Mouse (Mus musculus) liver, embryonic 15.5 days (tissue): ENCODE measurements around the gene Map2k3. TPM values are rescaled to one million over a fixed set of nuclear protein-coding genes. Genes with fewer than 3 reads are reported as not detected.

Experiments
- ATAC-seq: fragments of 200-750 bp; cut with Nextera tagmentation; 2 replicates; pipeline ENCODE4 v1.8.0; 2017; ENCODE audit warnings: moderate number of reproducible peaks, mild to moderate bottlenecking, moderate library complexity; ENCODE audit not compliant: insufficient read depth
- H3K27ac ChIP-seq: fragments of 300-500 bp; sonication (generic); replicated peaks from 2 replicates; pipeline ENCODE4 v1.5.1; 2015; ENCODE audit warnings: mild to moderate bottlenecking, inconsistent platforms
- H3K27me3 ChIP-seq: fragments of 300-500 bp; sonication (generic); 2 replicates; pipeline ENCODE4 v1.6.1; 2015; ENCODE audit warnings: mild to moderate bottlenecking, inconsistent platforms
- H3K36me3 ChIP-seq: fragments of 300-500 bp; sonication (generic); replicated peaks from 2 replicates; pipeline ENCODE4 v1.6.1; 2015; ENCODE audit warnings: moderate library complexity, mild to moderate bottlenecking, inconsistent platforms
- H3K4me1 ChIP-seq: fragments of 300-500 bp; sonication (generic); replicated peaks from 2 replicates; pipeline ENCODE4 v1.6.1; 2015; ENCODE audit warnings: inconsistent platforms
- H3K4me2 ChIP-seq: fragments of 300-500 bp; sonication (generic); 2 replicates; pipeline ENCODE4 v1.6.1; 2015; ENCODE audit warnings: moderate library complexity, mild to moderate bottlenecking, inconsistent platforms
- H3K4me3 ChIP-seq: fragments of 300-500 bp; sonication (generic); replicated peaks from 2 replicates; pipeline ENCODE4 v1.5.1; 2015; ENCODE audit warnings: mild to moderate bottlenecking, inconsistent platforms
- H3K9ac ChIP-seq: fragments of 300-500 bp; sonication (generic); 2 replicates; pipeline ENCODE4 v1.6.1; 2015; ENCODE audit warnings: moderate library complexity, mild to moderate bottlenecking, inconsistent platforms
- H3K9me3 ChIP-seq: fragments of 300-500 bp; sonication (generic); replicated peaks from 2 replicates; pipeline ENCODE4 v1.6.1; 2016; ENCODE audit warnings: inconsistent platforms
- WGBS: fragments of 180-500 bp; shearing (Covaris S2); methylation state at CpG from one replicate; pipeline ENCODE4 v1.1.7; 2015; ENCODE audit warnings: mixed read lengths; ENCODE audit not compliant: insufficient replicate concordance; 5-methylcytosine and 5-hydroxymethylcytosine counted together
- polyA plus RNA-seq: library from polyadenylated mRNA; unstranded; fragments of >200 nt; fragmentation: Nextera tagmentation; extraction: Ambion mirVana; gene quantifications from 2 replicates; pipeline ENCODE4 v1.2.1, GENCODE M21; 2015

Gene Map2k3
- polyA plus RNA-seq, 1 experiment from 2014 or later = 142 TPM

DNA sequence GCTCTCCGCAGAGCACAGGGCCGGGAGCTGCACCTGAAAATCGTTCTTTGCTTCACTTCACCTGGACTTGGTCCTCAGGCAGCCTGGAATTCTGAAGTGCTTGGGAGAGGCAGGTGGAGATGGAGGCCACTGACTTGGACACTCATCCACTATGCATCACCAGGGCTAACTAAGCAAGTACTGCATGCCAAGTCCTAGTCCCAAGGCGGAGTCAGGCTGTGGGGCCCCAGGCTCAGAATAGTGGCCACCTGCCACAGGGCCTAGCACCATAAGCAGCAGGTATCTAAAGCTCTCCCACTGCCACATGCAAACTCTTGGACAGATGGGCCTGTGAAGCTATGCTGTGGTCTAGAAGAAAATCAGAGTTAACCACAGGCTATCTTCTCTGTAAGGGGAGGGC, 25.4 kb upstream of the Map2k3 start:
- no peak for ATAC-seq
- Histone ChIP-seq H3K4me2 (no peak overlapping the region), H3K36me3 (peaks cover 28% of the 10 kb centered on the region), H3K4me3 (no peak overlapping the region), H3K27ac (no peak overlapping the region), H3K4me1 (peaks cover 5% of the 10 kb centered on the region), H3K27me3 (no peaks in the 10 kb centered on the region), H3K9me3 (no peaks in the 10 kb centered on the region), H3K9ac (no peak overlapping the region)
- 79% methylated on average over 4 of the region's 4 CpGs for WGBS

DNA sequence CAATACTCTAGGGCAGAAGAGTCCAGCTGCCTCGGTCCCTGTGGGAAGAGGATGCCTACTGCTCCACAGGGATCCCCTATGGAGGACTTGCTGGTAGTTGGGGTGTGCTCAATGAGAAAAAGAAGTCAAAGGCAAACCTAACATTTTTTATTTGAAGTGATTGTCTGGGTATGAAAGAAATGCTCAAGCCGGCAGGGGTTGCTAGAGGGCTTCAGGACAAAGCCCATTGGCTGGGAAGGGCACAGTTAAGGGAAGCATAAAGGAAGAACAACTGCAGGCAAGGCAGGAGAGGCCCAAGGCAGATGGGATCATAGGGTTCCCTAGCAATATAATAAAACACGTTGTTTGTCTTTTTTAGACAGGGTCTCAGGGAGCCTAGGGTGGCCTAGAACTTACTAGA, 23.8 kb upstream of the Map2k3 start:
- no peaks in the 10 kb centered on the region for H3K27me3 ChIP-seq
- H3K4me3 ChIP-seq = no peak overlapping the region
- H3K9ac ChIP-seq = no peak overlapping the region
- ATAC-seq = no peak
- no peak overlapping the region for H3K27ac ChIP-seq
- H3K4me1 ChIP-seq = peaks cover 22% of the 10 kb centered on the region
- WGBS = 64% methylated on average over 3 of the region's 3 CpGs
- H3K36me3 ChIP-seq = peaks cover 28% of the 10 kb centered on the region
- H3K9me3 ChIP-seq = no peaks in the 10 kb centered on the region
- no peak overlapping the region for H3K4me2 ChIP-seq

DNA sequence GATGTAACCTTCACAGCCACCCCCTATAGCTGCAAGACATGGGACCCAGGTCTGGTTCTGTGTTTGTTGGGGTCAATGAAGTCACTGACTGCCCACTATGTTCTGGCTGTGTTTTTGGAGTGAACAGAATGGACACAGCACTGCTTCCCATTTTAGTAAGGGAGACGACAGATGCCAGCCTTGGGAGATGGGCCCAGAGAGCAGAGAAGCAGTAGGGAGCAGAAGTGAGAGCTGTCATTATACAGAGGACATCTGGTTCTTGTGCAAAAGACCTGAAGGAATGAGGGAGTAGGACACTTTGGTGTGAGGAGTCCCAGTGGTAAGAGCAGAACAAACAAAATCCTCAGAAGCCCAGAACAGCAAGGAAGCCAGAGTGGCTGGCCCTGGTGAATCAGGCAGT, 22.2 kb upstream of the Map2k3 start:
- Histone ChIP-seq H3K9ac (no peak overlapping the region), H3K4me1 (peaks cover 30% of the 10 kb centered on the region), H3K4me3 (no peak overlapping the region), H3K36me3 (peaks cover 22% of the 10 kb centered on the region), H3K9me3 (no peaks in the 10 kb centered on the region), H3K27me3 (no peaks in the 10 kb centered on the region), H3K4me2 (no peak overlapping the region), H3K27ac (no peak overlapping the region)
- 78% methylated on average over 1 of the region's 1 CpGs for WGBS
- ATAC-seq = no peak

DNA sequence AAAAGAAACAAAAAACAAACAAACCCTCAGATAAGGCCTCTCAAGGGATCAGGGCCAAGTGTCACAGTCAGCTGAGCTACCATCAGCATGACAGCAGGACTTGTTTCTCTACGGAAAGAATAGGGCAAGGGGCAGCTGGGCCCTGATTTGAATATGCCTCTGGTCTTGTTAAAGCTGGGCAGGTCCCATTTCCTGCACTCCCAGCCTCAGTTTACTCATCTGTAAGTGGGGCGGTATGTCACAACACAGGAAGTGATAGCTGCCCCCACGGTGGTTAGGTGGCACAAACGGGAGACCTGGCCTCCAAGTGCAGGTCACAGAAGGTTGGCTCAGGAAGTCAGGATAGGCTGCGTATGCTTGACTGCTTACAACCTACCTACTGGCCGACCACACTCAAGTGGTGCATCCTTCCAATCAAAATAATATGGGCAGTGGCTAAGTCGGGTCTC, 19.3 kb upstream of the Map2k3 start:
- WGBS = 27% methylated on average over 7 of the region's 7 CpGs
- Histone ChIP-seq H3K9ac (peak overlapping the region; percentile 92), H3K4me2 (peak overlapping the region; percentile 91), H3K9me3 (no peaks in the 10 kb centered on the region), H3K4me1 (peaks cover 55% of the 10 kb centered on the region), H3K27ac (peak overlapping the region; percentile 92), H3K36me3 (no peaks in the 10 kb centered on the region), H3K27me3 (no peaks in the 10 kb centered on the region), H3K4me3 (peak overlapping the region; percentile 97)
- no peak for ATAC-seq

DNA sequence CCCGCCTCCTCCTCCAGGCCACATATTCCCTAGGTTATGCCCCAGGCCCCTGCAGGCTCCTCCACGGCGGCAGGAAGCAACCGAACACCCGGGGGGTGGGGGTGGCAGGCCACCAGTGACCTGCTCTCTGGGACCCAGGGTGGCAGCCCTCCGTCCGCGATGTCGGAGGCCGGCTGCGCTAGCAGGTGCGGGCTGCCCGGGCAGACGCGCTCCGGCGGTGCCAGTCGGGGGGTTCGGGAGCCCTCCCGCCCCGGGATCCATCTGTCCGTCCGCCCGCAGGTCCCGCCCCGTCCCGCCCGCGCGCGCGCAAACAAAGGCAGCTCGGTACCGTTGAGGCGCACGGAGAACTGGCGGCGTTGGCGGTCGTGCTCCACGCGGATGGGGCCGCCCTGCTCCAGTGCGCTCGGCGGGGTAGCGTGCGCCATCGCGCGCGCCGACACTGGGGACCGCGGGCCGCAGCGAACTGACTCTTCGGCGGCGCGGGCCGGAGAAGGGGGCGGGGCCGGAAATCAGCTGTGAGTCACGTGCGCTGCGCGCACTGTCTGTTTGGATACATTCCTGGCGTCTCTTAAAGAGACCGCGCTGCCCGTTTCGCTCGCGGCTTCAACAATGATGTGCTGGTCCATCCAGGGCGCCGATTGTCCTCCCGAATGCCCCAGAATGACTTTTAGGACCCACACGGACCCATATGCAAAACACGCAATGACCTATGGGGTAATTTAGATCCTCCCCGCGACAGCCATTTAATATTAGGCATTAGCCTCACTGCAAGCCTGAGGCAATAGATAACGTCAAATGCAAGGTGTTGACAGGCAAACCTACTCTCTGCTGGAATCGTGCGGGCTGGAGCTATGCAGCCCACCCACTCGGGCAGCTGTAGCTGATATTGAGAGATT, 18.3 kb upstream of the Map2k3 start:
- H3K4me1 ChIP-seq = peaks cover 61% of the 10 kb centered on the region
- WGBS = under 1% methylated on average over 86 of the region's 86 CpGs

GRCm38 (mm10) chr11:60914491-60914890, 17.3 kb upstream of the Map2k3 start, which contains the start of gene Natd1:
TSS of gene Natd1 (minus strand) at chr11:60914750.
- H3K4me3 ChIP-seq = peak within 1 kb of the TSS; percentile 97
- H3K9ac ChIP-seq = peak within 1 kb of the TSS; percentile 92
- peak within 1 kb of the TSS; percentile 92 for H3K27ac ChIP-seq
- H3K36me3 ChIP-seq = no peaks in the 10 kb centered on the region
- H3K9me3 ChIP-seq = no peaks in the 10 kb centered on the region
- no peak for ATAC-seq
- H3K4me1 ChIP-seq = peaks cover 66% of the 10 kb centered on the region
- peak within 1 kb of the TSS; percentile 91 for H3K4me2 ChIP-seq
- WGBS = 46% methylated on average over 7 of the region's 7 CpGs
- no peaks in the 10 kb centered on the region for H3K27me3 ChIP-seq

More for the DNA sequence above, 18.3 kb upstream of the Map2k3 start:
- peak; percentile 90 for ATAC-seq
- Histone ChIP-seq H3K4me2 (peak overlapping the region; percentile 91), H3K4me3 (peak overlapping the region; percentile 97), H3K9me3 (no peaks in the 10 kb centered on the region), H3K9ac (peak overlapping the region; percentile 92), H3K27me3 (no peaks in the 10 kb centered on the region), H3K36me3 (no peaks in the 10 kb centered on the region), H3K27ac (peak overlapping the region; percentile 92)

GRCm38 (mm10) chr11:60915201-60915600, 16.6 kb upstream of the Map2k3 start:
- Histone ChIP-seq H3K4me1 (peaks cover 73% of the 10 kb centered on the region), H3K4me3 (no peak overlapping the region), H3K27ac (no peak overlapping the region), H3K9me3 (no peaks in the 10 kb centered on the region), H3K36me3 (no peaks in the 10 kb centered on the region), H3K27me3 (no peaks in the 10 kb centered on the region), H3K4me2 (no peak overlapping the region), H3K9ac (no peak overlapping the region)
- ATAC-seq = no peak
- WGBS = 65% methylated on average over 4 of the region's 4 CpGs

DNA sequence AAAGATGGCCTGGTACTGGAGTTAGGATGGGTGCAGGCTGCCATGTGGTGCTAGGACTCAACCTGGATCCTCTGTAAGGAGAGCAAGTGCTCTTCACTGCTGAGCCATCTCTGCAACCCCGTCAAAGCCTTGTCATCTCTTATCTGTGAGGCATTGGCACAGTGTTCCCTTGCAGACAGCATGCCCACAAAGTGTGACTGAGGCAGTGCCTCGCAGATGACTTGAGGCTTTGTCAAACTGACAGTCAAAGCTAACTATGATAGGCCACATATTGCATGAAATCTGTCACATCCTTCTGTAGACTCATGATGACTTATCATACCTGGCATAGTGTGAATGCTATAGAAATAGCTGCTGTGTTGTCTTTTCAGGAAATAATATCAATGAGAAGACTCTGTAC, 11.8 kb upstream of the Map2k3 start:
- WGBS = 19% methylated on average over 2 of the region's 2 CpGs

DNA sequence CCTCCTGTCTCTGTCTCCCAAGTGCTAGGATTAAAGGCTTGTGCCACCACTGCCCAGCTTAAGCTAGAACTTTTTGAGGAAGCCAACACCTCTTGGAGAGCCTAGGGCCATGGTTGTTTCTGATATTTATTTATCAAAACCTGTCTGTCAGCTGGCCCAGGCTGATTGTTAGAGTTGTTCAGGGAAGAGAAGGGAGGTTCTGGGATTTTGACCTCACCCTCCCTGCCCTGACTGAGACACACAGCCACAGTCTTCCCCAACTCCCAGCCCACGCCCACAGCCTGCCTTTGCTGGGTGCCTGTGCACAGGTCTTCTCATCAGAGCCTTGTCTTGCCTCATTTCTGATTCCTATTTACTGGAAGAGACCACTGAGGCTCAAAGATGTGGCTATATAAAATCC, 9.6 kb upstream of the Map2k3 start:
- peak; percentile 56 for ATAC-seq
- Histone ChIP-seq H3K4me1 (peaks cover 89% of the 10 kb centered on the region), H3K27ac (peak overlapping the region; percentile 82), H3K27me3 (no peaks in the 10 kb centered on the region), H3K9me3 (no peaks in the 10 kb centered on the region), H3K36me3 (0 out of 2 replicates have a peak, but pooled peaks cover 6% of the 10 kb centered on the region), H3K4me3 (no peak overlapping the region), H3K4me2 (peak overlapping the region; percentile 51), H3K9ac (peak overlapping the region; percentile 25; the same call in 1 of the 2 replicates)
- WGBS = 41% methylated on average over 1 of the region's 1 CpGs

More for the DNA sequence above, 11.8 kb upstream of the Map2k3 start:
- ATAC-seq = no peak
- H3K27me3 ChIP-seq = no peaks in the 10 kb centered on the region
- H3K27ac ChIP-seq = peak overlapping the region; percentile 64
- H3K4me2 ChIP-seq = no peak overlapping the region
- H3K36me3 ChIP-seq = 0 out of 2 replicates have a peak, but pooled peaks cover 6% of the 10 kb centered on the region
- no peaks in the 10 kb centered on the region for H3K9me3 ChIP-seq
- peak overlapping the region; percentile 13; the same call in 1 of the 2 replicates for H3K9ac ChIP-seq
- H3K4me1 ChIP-seq = peaks cover 85% of the 10 kb centered on the region
- H3K4me3 ChIP-seq = no peak overlapping the region

DNA sequence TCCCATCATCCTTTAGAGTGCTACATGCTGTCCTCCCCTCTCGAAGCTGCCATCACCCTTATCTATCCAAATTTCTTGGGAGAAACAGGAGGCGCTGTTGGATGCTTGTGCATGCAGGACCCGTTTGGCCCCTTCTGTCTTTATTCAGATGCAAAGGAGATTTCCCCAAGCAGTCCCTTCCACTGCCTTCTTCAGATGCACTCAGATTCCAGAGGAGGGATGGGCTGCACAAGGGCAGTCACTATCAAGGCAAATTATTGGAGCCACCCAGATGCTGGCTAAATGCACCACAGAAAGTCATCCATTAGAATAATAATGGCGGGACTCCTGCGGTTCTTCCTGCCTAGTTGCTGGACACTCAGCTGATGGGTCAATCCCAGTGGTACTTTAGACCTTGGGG, 8.9 kb upstream of the Map2k3 start:
- Histone ChIP-seq H3K4me2 (peak overlapping the region; percentile 51), H3K9me3 (no peaks in the 10 kb centered on the region), H3K27me3 (no peaks in the 10 kb centered on the region), H3K27ac (peak overlapping the region; percentile 82), H3K36me3 (0 out of 2 replicates have a peak, but pooled peaks cover 6% of the 10 kb centered on the region), H3K9ac (no peak overlapping the region), H3K4me3 (no peak overlapping the region), H3K4me1 (peaks cover 87% of the 10 kb centered on the region)
- WGBS = 78% methylated on average over 5 of the region's 5 CpGs
- ATAC-seq = no peak

GRCm38 (mm10) chr11:60924498-60924897, 7.3 kb upstream of the Map2k3 start:
- peak overlapping the region; percentile 55 for H3K9ac ChIP-seq

More at GRCm38 (mm10) chr11:60924498-60924897, 7.3 kb upstream of the Map2k3 start:
- peak; percentile 94 for ATAC-seq
- Histone ChIP-seq H3K9me3 (no peaks in the 10 kb centered on the region), H3K36me3 (0 out of 2 replicates have a peak, but pooled peaks cover 6% of the 10 kb centered on the region), H3K4me3 (peak overlapping the region; percentile 8), H3K4me1 (peaks cover 83% of the 10 kb centered on the region), H3K27me3 (no peaks in the 10 kb centered on the region), H3K4me2 (peak overlapping the region; percentile 69), H3K27ac (peak overlapping the region; percentile 93)
- 26% methylated on average over 6 of the region's 6 CpGs for WGBS
